Mouse (Mus musculus) CH12.LX (cell line): ENCODE data around the gene Coasy. TPM values are rescaled to one million over a fixed set of nuclear protein-coding genes. Genes with fewer than 3 reads are reported as not detected.

Experiments
- DNase-seq: peaks from one replicate; pipeline ENCODE4 v3.0.0-alpha.2; 2013; ENCODE audit errors: extremely low read depth
- H3K27ac ChIP-seq: 2 replicates; pipeline ENCODE4 v1.5.1; 2012; ENCODE audit warnings: low read depth, mild to moderate bottlenecking, control low read depth, moderate library complexity; ENCODE audit not compliant: insufficient read depth
- H3K27me3 ChIP-seq: replicated peaks from 2 replicates; pipeline ENCODE3; 2012; ENCODE audit warnings: inconsistent platforms
- H3K36me3 ChIP-seq, 2 experiments: replicated peaks in 1 of 2; 2 replicates each; pipeline versions ENCODE3 to v1.6.1; 2012; ENCODE audit warnings: inconsistent platforms in 1 of 2, low read length in 1 of 2, mild to moderate bottlenecking in 1 of 2, mixed read lengths in 1 of 2, moderate library complexity in 1 of 2; ENCODE audit not compliant: control insufficient read depth in 1 of 2, insufficient read depth in 1 of 2
- H3K4me1 ChIP-seq, 2 experiments: 2 replicates each; pipeline ENCODE4 v1.6.1; 2012; ENCODE audit warnings: inconsistent platforms in 1 of 2, moderate library complexity in 1 of 2; ENCODE audit not compliant: insufficient read depth in 2 of 2, control insufficient read depth in 1 of 2
- H3K4me2 ChIP-seq: 2 replicates; pipeline ENCODE4 v1.6.1; 2012; ENCODE audit warnings: low read depth, mild to moderate bottlenecking, control low read depth; ENCODE audit not compliant: poor library complexity, insufficient read depth, severe bottlenecking
- H3K4me3 ChIP-seq, 3 experiments: fragments of 150-350 bp in 1 of 3; sonication (generic) in 1 of 3; replicated peaks in 1 of 3; 2 replicates each; pipeline versions ENCODE3 to v1.5.1; 2011 to 2012; ENCODE audit warnings: low read depth in 2 of 3, low read length in 2 of 3, mild to moderate bottlenecking in 2 of 3, moderate library complexity in 2 of 3, control low read depth in 1 of 3, improper control_type of control experiment in 1 of 3, inconsistent platforms in 1 of 3, mixed read lengths in 1 of 3; ENCODE audit not compliant: poor library complexity in 1 of 3
- H3K79me2 ChIP-seq: replicated peaks from 2 replicates; pipeline ENCODE4 v1.6.1; 2012; ENCODE audit warnings: mild to moderate bottlenecking, moderate library complexity; ENCODE audit not compliant: control insufficient read depth, poor library complexity, insufficient read depth, severe bottlenecking; ENCODE audit errors: extremely low read depth
- H3K9ac ChIP-seq: 2 replicates; pipeline ENCODE4 v1.6.1; 2012; ENCODE audit warnings: low read depth, mild to moderate bottlenecking, control low read depth, moderate library complexity; ENCODE audit not compliant: insufficient read depth
- H3K9me3 ChIP-seq: replicated peaks from 2 replicates; pipeline ENCODE3; 2012; ENCODE audit warnings: low read length, inconsistent platforms, mixed read lengths
- CHD1 ChIP-seq: IDR thresholded peaks from 2 replicates; pipeline ENCODE4 v1.6.1; 2012; ENCODE audit warnings: low read depth, low read length, improper control_type of control experiment, inconsistent platforms
- CTCF ChIP-seq, 2 experiments: IDR thresholded peaks in 1 of 2; conservative IDR thresholded peaks in 1 of 2; 2 replicates each; pipeline ENCODE4 v1.5.1; 2011 to 2012; ENCODE audit warnings: low read depth in 2 of 2, low read length in 2 of 2, improper control_type of control experiment in 1 of 2, inconsistent platforms in 1 of 2, mild to moderate bottlenecking in 1 of 2, moderate library complexity in 1 of 2
- E2F4 ChIP-seq: IDR thresholded peaks from 2 replicates; pipeline ENCODE4 v1.6.1; 2011; ENCODE audit warnings: low read depth, low read length, improper control_type of control experiment; ENCODE audit not compliant: insufficient replicate concordance
- ELF1 ChIP-seq: IDR thresholded peaks from 2 replicates; pipeline ENCODE4 v1.6.1; 2014; ENCODE audit warnings: low read depth, mild to moderate bottlenecking, inconsistent platforms, low read length, improper control_type of control experiment
- ETS1 ChIP-seq: conservative IDR thresholded peaks from 2 replicates; pipeline ENCODE4 v1.6.1; 2012; ENCODE audit warnings: low read depth, mild to moderate bottlenecking, inconsistent platforms, low read length, improper control_type of control experiment, moderate library complexity
- HCFC1 ChIP-seq: IDR thresholded peaks from 2 replicates; pipeline ENCODE4 v1.6.1; 2012; ENCODE audit warnings: low read depth, mild to moderate bottlenecking, inconsistent platforms, low read length, improper control_type of control experiment
- JUN ChIP-seq: IDR thresholded peaks from 2 replicates; pipeline ENCODE4 v1.6.1; 2011; ENCODE audit warnings: low read depth, mild to moderate bottlenecking, low read length, improper control_type of control experiment, moderate library complexity; ENCODE audit not compliant: insufficient read depth
- JUND ChIP-seq: conservative IDR thresholded peaks from 2 replicates; pipeline ENCODE4 v1.6.1; 2011; ENCODE audit warnings: low read depth, low read length, improper control_type of control experiment
- MAFK ChIP-seq: IDR thresholded peaks from 2 replicates; pipeline ENCODE4 v1.6.1; 2011; ENCODE audit warnings: low read length, improper control_type of control experiment; ENCODE audit not compliant: insufficient replicate concordance
- MAX ChIP-seq: IDR thresholded peaks from 2 replicates; pipeline ENCODE4 v1.6.1; 2011; ENCODE audit warnings: low read length, improper control_type of control experiment
- MEF2A ChIP-seq: IDR thresholded peaks from 2 replicates; pipeline ENCODE4 v1.6.1; 2014; ENCODE audit warnings: low read depth, mild to moderate bottlenecking, inconsistent platforms, low read length, improper control_type of control experiment, borderline replicate concordance
- POLR2A ChIP-seq: IDR thresholded peaks from 2 replicates; pipeline ENCODE4 v1.6.1; 2011; ENCODE audit warnings: low read depth, mild to moderate bottlenecking, improper control_type of control experiment, low read length
- SMC3 ChIP-seq: IDR thresholded peaks from 2 replicates; pipeline ENCODE4 v1.6.1; 2011; ENCODE audit warnings: low read depth, low read length, improper control_type of control experiment
- TCF12 ChIP-seq: IDR thresholded peaks from 2 replicates; pipeline ENCODE4 v1.6.1; 2014; ENCODE audit warnings: low read depth, mild to moderate bottlenecking, inconsistent platforms, low read length, improper control_type of control experiment
- USF1 ChIP-seq: IDR thresholded peaks from 2 replicates; pipeline ENCODE4 v1.6.1; 2014; ENCODE audit warnings: low read depth, mild to moderate bottlenecking, inconsistent platforms, low read length, improper control_type of control experiment
- ZMIZ1 ChIP-seq: IDR thresholded peaks from 2 replicates; pipeline ENCODE4 v1.6.1; 2012; ENCODE audit warnings: low read depth, mild to moderate bottlenecking, inconsistent platforms, low read length, improper control_type of control experiment
- ZNF384 ChIP-seq: IDR thresholded peaks from 2 replicates; pipeline ENCODE4 v1.6.1; 2012; ENCODE audit warnings: low read depth, low read length, improper control_type of control experiment, inconsistent platforms
- dilution Hi-C: fragments of 300-500 bp; cut with MboI; formaldehyde crosslinking; loops from 2 replicates; pipeline ENCODE4 v1.14.3; 2020; ENCODE audit warnings: low sequenced_read_pairs; ENCODE audit not compliant: extremely low pct_unique_long_range_greater_than_20kb, extremely low pct_ligation_motif_present
- in situ Hi-C: fragments of 300-500 bp; cut with MboI; formaldehyde crosslinking; loops from 3 replicates; pipeline ENCODE4 v1.14.3; 2019; ENCODE audit warnings: low sequenced_read_pairs, low pct_ligation_motif_present, low pct_unique_long_range_greater_than_20kb, mixed read lengths
- polyA plus RNA-seq: library from polyadenylated mRNA; unstranded; fragments of >175 nt; gene quantifications from 2 replicates; pipeline ENCODE4 v1.2.1, GENCODE M21; 2012; ENCODE audit warnings: low read depth; ENCODE audit not compliant: insufficient read length
- total RNA-seq, 2 experiments: library from RNA; depleted of rRNA; stranded (reverse); fragments of 300-350 nt in 1 of 2; fragments of >200 nt in 1 of 2; gene quantifications; 2 replicates each; pipeline ENCODE4 v1.2.3; 2012 to 2014

Gene Coasy
- total and polyA plus RNA-seq, 3 experiments: 60.4 to 78.9 (median 63.4) TPM

DNA sequence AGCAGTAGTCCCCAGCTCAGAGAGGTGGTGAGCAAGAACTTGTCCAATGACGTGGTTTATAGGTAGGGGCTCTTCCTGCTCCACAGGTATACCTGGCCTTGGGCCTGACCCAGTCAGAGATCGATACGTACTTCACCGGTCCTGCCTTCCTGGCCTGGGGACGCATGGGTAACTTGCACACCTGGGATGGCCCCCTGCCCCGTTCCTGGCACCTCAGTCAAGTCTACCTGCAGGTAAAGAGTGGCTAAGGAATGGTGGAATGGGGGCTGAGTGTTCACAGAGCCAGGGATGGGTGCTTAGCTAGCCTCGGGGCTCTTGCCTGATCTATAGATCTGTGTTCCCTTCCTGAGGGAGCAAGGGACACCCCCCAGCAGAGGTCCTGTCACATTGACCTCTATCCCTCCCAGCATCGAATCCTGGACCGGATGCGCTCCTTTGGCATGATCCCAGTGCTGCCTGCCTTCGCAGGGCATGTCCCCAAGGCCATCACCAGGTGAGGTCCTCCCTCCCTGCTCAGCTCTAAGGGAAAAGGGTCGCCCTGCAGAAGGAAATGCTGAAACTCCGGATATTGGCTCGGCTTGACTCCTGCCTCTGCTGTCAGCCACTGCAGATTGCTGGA lies 10.4 kb upstream of the Coasy start:
- in situ Hi-C loops (no loop called here), dilution Hi-C loops (no loop called here)
- Histone ChIP-seq H3K4me2 (no peak overlapping the region), H3K36me3 (peaks cover 8 to 29% of the 10 kb centered on the region in 2 experiments), H3K27ac (no peak overlapping the region), H3K4me1 (peaks cover 8 to 19% of the 10 kb centered on the region in 2 experiments), H3K9me3 (no peaks in the 10 kb centered on the region), H3K27me3 (peaks cover 2% of the 10 kb centered on the region), H3K9ac (no peak overlapping the region), H3K4me3 (no peak overlapping the region), H3K79me2 (no peaks in the 10 kb centered on the region)
- DNase-seq: no peak
- TF ChIP-seq SMC3 (no peak), HCFC1 (no peak), JUND (no peak), ZNF384 (no peak)

DNA sequence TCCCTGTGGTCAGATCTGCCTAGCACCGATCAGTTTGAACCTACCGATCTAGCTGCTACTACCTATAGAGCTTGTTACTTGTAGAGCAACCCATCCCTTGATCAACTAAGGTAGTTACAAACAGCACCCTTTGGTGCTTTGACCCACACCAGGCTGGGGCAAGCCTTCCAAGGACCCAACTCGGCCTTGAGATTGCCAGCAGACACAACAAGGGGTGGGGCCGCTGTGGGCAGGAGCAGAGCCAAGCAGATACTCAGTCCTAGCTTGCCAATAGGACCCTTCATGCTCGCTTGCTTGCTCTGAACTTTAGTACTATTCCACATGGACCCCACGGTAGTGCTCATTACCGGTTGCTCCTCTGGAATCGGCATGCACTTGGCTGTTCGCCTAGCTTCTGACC lies 4.2 kb upstream of the Coasy start, which contains the start of gene Hsd17b1:
Gene Hsd17b1 (plus strand): TSS at position 291 of the 400 bp plus-strand sequence.
- TF ChIP-seq TCF12: no peak
- no peak for TF ChIP-seq MEF2A
- no peak for TF ChIP-seq ZMIZ1
- no peak for TF ChIP-seq CTCF (conservative IDR thresholded peaks at IDR 0.05 in 1 of 2, IDR thresholded peaks at IDR 0.05 in 1 of 2; ENCODE audit: low read depth in 2 of 2, low read length in 2 of 2)
- TF ChIP-seq E2F4: no peak
- no peak for TF ChIP-seq JUN
- TF ChIP-seq SMC3: no peak
- no peak for TF ChIP-seq MAFK
- TF ChIP-seq ELF1: no peak
- no peak for TF ChIP-seq ETS1
- TF ChIP-seq ZNF384: no peak
- TF ChIP-seq MAX: no peak
- TF ChIP-seq USF1: no peak
- TF ChIP-seq POLR2A: no peak
- TF ChIP-seq CHD1: no peak
- TF ChIP-seq, all 38 proteins: peak for 0

More for the DNA sequence above, 4.2 kb upstream of the Coasy start, which contains the start of gene Hsd17b1:
- Histone ChIP-seq H3K4me3 (no peak within 1 kb of the TSS), H3K27ac (no peak within 1 kb of the TSS), H3K79me2 (0 out of 2 replicates have a peak, but pooled peaks cover 3% of the 10 kb centered on the region), H3K27me3 (peaks cover 3% of the 10 kb centered on the region), H3K36me3 (peaks cover 8 to 25% of the 10 kb centered on the region in 2 experiments), H3K9ac (no peak within 1 kb of the TSS), H3K4me1 (peaks cover 0 to 7% of the 10 kb centered on the region in 2 experiments; a peak in 2 of 4 replicates), H3K4me2 (no peak within 1 kb of the TSS), H3K9me3 (no peaks in the 10 kb centered on the region)
- DNase-seq: no peak
- dilution Hi-C loops (no loop called here), in situ Hi-C loops (no loop called here)
